Mouse (Mus musculus): ENCODE results near the gene Nelfa.
"Not testable (repeated sequence)": the region's sequence is repeated elsewhere in the genome, so short reads cannot be mapped to it uniquely, and the experiment has no call there.

Gene Nelfa

DNA sequence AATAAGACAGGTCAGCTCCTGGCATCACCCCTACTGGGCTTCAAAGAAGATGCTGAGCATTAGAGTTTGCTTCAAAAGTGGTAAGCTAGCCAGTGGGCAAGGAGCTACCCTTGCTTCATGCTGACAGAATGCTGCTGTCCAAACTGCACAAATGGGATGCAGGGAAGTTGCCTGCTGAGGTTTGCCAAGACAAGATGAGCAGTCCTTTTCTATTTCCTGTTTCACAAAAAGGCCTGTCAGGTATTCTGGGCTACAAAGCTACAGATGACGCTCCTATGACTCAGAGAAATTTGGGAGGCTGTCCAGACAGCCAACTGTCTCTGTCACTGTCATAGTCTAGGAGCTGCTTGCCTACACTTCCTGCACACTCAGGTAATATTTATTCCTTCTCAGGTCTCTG lies 16.7 kb downstream of the Nelfa start:
- DNase-seq (ENCODE audit: low read depth, low spot score), result no peak

DNA sequence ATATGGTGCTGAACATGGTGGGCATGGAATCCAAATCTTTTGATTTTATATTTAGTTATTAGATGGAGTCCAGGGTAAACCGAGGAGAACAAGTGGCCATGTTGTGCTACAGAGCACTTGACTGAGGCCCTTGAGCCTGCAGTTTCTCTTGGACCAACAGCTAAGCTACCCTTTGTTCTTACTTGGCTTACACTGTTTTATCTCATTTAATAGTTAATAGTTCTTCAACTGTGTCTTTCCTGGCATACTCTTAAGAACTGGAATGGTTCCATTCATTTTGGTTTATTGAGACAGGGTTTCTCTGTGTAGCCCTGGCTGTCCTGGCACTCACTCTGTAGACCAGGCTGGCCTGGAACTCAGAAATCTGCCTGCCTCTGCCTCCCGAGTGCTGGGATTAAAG lies 19.6 kb downstream of the Nelfa start:
- DNase-seq (ENCODE audit: low read depth, low spot score), result not testable (repeated sequence)

DNA sequence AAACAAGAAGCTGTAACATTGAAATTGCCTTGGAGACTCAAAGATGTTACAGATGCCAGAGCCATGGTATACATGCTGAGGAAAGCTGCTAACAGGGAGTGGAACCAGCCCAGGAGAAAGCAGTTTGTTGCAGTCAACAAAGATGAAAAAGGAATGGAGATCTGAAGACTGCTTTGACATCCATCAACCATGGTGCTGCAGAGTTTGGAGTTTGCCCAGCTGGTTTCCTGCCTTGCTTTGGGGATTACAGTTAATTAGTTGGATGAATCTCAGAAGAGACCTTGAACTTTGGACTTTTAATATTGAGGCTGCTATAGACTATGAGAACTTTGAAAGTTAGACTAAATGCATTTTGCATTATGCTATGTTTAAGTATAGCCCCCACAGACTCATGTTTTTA lies 21.2 kb downstream of the Nelfa start:
- DNase-seq (ENCODE audit: low read depth, low spot score), result not testable (repeated sequence)

DNA sequence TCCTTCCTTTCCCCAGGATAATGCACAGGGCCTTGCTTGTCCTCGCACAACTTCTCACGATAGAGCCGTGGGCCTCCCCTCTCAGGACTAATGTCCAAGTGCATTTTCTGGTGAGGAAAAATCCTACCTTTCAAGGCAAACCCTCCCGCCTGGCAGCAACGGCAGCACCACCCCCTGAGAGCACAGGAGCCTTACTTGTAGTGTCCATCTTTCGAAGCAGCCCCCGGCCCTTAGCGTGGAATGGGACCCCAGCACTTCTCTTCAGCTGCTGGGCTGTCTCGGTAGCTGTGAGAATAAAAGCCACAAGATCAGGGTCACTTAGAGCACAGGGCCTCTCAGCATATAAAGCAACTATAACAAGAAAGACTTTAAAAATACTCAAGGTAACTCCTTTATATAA lies 33.0 kb downstream of the Nelfa start:
- DNase-seq (ENCODE audit: low read depth, low spot score), result no peak

DNA sequence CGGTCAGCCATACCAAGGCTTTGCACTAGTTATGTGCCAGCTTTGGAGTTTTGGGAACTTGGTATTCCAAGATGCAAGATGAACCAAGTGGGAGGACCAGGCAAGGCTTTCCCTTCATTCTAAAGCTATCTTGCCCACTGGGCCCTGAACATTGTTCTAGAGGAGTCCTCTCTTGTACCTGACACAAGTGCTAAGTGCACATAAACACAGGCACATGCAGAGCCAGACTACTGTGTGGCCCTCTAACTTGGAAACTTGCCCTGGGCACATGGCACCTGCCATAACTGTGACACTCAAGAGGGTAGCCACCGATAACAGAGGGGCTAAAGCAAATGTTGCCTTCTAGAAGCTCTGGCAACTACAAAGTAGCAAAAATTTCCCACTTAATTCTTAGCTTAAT lies 33.5 kb downstream of the Nelfa start:
- no peak for DNase-seq (ENCODE audit: low read depth, low spot score)

DNA sequence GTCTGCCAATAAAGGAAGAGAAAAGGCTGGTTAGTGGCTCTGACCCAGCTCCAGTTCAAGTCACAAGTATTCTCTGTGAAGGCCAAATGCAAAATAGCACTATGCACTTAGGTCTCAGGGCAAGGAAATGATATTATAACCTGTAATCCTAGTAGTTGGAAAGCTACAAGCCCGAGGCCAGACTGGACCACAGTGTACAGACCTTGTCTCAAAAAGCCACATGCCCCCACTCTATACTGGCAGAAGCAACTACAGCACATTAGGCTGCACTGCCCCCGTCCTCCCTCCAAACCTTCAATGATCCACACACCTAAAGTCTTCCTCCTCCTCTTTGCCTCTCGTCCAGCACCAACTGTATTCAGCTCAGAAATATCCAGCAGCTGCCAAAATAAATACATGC lies 34.9 kb downstream of the Nelfa start:
- DNase-seq (ENCODE audit: low read depth, low spot score), result no peak

DNA sequence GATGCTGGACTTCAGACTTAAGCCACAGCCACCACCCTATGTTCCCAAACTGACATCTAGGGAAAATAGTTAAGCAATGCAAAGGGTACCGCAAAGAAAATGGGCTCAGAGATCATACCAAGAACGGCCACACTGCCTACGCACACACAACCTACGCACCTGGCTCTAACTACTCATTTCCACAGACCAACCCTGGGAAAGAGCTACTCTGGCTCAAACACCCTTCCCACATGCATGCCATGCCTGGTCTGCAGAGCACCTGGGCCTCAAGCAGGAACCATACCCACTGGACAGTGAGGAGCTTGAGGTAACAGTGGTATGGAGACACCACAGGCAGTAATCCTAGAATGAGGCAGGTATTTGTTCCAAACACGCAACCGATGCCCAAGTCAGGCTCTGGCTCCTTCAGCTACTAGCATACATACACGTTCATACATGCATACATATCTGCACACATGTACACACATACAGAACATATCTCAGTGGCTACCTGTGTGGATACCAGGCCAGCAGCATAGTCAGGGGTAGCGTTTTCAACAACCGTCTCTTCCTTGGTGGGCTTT lies 35.4 kb downstream of the Nelfa start:
- no peak for DNase-seq (ENCODE audit: low read depth, low spot score)

DNA sequence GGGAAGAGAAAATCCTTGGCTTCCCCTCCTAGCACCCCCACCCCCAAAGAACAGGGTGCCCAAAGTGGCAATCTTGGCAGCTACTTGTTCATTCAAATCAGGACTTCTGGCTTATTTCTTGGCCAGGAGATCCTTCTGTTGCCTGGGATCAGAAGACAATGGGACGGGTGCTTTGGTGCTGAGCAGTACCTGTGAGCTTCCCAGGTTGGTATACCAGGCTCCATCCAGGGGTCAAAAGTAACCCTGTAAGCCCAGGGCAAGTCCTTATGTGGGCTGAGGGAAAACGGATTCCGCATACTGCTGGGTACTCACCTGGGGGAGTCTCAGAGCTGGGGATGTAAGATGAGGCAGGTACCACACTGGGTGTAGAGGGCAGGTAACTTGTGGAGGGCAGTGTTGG lies 36.1 kb downstream of the Nelfa start:
- DNase-seq (ENCODE audit: low read depth, low spot score), result no peak

DNA sequence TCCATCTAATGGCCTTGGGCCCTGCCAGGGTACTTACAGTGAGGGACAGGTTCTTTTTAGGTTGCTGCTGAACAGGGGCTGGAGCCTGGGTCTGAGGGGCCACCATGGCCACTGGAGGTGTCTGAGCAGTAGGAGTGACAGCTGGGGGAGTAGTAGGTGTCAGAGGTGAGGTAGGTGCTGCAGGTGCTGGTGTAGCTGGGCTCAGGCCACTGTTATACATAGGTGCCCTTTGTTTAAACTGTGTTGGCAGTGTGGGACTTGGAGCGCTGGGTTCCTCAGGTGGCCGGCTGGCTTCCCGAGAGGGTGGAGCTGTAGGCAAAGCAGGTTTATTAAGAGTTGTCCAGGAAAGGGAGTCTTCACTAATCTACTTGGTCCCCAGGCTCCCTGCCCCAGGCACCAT lies 37.0 kb downstream of the Nelfa start:
- no peak for DNase-seq (ENCODE audit: low read depth, low spot score)

DNA sequence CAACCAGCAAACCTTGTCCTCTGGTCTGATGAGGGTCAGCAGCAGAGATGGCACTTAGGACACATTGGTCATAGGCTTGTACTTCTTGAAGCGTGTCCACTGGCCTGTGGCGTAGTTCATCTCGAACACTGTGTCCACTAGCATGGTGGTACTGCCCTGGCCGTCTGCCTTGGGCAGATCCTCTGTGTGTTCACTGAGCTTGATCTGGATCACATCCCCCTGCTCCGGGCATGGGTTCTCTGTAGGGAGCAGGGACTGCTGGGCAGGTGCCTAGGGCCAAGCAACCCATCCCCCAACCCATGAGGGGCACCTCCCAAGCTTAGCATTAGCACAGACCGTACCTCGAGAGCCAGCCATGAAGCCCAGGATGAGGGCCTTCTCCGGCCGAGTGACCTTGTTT lies 37.5 kb downstream of the Nelfa start:
- DNase-seq (ENCODE audit: low read depth, low spot score), result no peak

DNA sequence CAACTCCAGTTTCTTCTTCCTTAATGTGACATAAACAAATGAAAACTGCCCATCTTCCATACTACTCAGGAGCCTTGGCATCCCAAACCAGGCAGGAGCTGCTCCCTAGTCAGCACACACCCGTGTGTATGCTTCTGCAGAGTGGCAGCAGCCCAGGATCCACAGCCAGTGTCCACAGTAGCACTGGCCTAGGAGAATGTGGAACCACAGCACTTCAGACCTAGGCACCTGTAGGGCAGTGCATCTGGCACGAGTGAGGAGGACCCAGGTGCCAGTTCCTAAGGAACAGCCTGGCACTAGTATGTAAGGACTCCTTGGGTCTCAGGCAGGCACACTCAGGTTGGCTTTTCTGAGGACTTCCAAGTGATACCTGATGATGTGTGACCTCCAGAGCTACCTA lies 39.1 kb downstream of the Nelfa start:
- DNase-seq (ENCODE audit: low read depth, low spot score), result no peak

DNA sequence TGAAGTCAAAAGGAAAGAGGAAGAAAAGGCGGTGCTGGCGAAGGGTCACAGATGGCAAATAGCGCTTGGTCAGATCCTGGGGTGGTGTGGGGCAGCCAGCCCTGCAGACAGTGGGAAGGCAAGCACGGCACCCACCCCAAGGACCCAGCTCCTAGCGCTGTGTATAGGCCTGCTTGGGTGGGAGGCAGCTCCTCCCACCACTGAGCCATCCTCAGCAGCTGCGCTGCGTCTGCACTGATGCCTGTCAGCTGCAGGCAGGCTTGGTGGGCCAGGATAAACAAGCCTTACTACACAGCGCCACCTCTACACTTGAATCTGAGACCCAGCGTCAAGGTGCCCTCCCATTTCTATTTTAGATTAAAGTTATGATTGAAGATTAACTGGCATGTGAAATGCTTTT lies 41.1 kb downstream of the Nelfa start:
- DNase-seq (ENCODE audit: low read depth, low spot score), result no peak

DNA sequence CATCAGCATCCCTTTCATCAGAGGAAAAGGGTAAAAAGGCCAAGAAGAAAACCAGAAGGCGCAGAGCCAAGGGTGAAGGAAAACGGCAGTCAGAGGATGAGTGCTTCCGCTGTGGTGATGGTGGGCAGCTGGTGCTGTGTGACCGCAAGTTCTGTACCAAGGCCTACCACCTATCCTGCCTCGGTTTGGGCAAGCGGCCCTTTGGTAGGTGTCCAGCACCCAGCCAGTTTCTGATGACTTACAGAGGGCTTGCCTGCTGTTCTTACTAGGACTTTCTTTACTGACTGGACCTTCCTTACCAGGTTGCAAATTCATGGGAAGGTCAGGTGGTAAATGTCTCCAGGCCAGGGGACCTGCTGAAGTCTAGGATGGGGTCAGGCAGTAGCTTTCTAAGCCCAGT lies 42.8 kb downstream of the Nelfa start:
- DNase-seq (ENCODE audit: low read depth, low spot score), result no peak

DNA sequence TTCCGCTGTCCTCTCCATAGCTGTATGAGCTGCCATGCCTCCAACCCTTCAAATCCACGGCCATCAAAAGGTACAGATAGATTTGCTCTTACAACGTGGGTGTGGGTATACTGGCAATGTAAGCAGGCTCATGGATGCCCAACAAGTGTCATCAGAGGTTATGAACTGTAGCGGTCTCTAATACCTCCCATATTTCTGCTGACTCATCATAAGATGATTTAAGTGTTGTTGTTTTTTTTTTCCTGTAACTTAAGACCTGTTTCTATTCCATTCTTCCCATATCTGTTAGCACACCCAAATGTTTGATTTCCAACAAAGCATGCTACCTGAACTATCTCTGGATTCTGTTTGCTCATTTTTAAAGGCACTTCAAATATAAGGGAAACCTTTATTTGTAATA lies 55.1 kb downstream of the Nelfa start:
- DNase-seq (ENCODE audit: low read depth, low spot score), result no peak

DNA sequence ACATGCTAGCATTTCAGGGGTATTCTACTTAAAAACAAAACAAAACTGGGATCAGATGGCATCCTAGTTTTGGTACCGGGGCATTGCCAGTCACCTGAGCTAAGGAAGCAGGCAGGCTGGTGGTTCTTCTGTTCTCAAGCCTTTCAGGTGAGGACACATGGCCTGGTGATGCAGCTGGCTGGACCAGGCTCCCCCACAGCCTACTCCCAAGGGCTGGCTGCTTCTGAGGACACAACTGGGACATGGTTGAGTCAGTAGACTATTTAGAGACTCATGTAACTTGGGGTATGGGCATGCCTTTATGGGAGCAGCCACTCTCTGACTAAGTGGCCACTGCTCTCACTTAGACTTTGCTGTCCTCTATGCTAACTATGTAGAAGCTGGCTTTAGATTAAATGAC lies 60.7 kb downstream of the Nelfa start:
- DNase-seq (ENCODE audit: low read depth, low spot score), result no peak

DNA sequence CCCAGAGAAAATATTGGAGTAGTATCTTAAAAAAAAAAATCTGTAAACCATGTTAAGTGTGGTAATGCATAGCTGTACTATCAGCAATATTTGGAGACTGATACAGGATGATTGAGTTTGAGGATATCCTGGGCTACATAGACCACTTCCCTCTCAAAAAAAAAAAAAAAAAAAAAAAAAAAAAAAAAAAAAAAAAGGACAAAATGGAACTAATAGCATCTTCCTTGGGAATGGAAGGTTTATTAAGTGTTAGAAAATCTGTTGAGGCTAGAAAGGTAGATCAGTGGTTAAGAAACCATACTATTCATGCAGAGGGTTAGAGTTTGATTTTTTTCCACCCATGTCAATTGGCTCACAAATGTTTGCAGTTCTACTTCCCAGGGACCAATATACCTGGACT lies 78.5 kb downstream of the Nelfa start:
- DNase-seq (ENCODE audit: low read depth, low spot score), result no peak

DNA sequence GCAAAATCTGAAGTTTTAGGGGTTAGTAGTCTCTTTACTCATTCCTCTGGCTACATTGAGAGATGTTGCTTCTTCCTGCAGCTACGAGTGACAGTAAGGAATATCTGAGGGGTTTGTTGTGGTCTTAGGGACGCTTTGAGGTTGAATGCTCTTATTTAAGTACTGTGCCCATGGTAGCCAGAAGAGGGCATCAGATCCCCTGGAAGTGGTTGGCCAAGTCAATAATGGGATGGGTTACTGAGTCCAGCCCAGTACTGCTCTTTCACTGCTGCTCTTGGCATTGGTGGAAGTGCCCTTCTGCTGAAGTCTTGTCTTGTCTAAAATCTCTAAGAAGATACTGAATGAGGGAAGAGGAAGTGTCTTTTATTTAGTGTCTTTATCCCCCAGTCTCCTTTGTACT lies 82.2 kb downstream of the Nelfa start:
- no peak for DNase-seq (ENCODE audit: low read depth, low spot score)

DNA sequence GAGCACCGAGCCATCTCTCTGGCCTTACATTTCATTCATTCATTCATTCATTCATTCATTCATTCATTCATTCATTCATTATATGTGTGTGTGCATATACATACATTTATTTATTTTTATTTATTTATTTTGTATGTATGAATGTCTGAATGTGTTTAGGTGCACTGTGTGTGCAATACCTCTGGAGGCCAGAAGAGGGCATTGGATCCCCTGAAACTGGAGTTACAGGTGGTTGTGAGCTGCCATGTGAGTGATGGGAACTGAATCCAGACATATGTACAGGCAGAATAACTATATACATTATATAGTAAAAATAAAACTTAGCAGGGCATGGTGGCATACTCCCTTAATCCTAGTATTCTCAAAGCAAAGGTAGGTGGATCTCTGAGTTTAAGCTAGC lies 83.1 kb downstream of the Nelfa start:
- no peak for DNase-seq (ENCODE audit: low read depth, low spot score)

DNA sequence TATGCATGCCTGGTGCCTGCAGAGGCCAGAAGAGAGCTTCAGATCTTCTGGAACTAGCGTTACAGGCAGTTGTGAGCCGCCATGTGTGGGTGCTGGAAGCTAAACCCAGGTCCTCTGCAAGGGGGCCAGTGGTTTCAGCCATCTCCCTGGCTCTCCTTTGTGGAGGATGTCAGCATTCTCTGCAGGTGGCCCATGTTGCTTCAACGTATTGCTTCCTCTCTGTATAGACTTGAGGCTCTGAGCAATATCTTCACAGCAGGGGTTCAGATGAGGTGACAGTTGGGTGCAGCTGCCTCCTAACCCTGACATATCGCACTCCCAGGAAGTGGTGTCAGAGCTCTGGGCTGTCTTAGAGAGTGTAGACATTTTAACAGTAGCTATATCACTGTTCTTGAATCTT lies 84.7 kb downstream of the Nelfa start:
- DNase-seq (ENCODE audit: low read depth, low spot score), result no peak
